Mouse (Mus musculus) intestine, postnatal 0 days (tissue): ENCODE measurements around the gene Helz2. TPM values are rescaled to one million over a fixed set of nuclear protein-coding genes. Genes with fewer than 3 reads are reported as not detected.

Experiments used
- ATAC-seq: fragments of 200-750 bp; cut with Nextera tagmentation; 2 replicates; pipeline ENCODE4 v1.8.0; 2017; ENCODE audit warnings: mild to moderate bottlenecking, moderate TSS enrichment, moderate library complexity
- H3K27ac ChIP-seq: fragments of 300-500 bp; sonication (generic); 2 replicates; pipeline ENCODE4 v1.5.1; 2014; ENCODE audit warnings: mild to moderate bottlenecking, low read depth, low read length, moderate library complexity
- H3K27me3 ChIP-seq: fragments of 300-500 bp; sonication (generic); replicated peaks from 2 replicates; pipeline ENCODE4 v1.6.1; 2014; ENCODE audit warnings: low read length, mixed read lengths; ENCODE audit not compliant: control insufficient read depth, insufficient read depth
- H3K36me3 ChIP-seq: fragments of 300-500 bp; sonication (generic); 2 replicates; pipeline ENCODE4 v1.6.1; 2014; ENCODE audit warnings: mild to moderate bottlenecking, moderate library complexity; ENCODE audit not compliant: control insufficient read depth, insufficient read depth
- H3K4me1 ChIP-seq: fragments of 300-500 bp; sonication (generic); replicated peaks from 2 replicates; pipeline ENCODE4 v1.6.1; 2014; ENCODE audit warnings: antibody characterized with exemption, low read length, mixed read lengths; ENCODE audit not compliant: control insufficient read depth, insufficient read depth
- H3K4me2 ChIP-seq: fragments of 300-500 bp; sonication (generic); replicated peaks from 2 replicates; pipeline ENCODE4 v1.6.1; 2014; ENCODE audit warnings: low read depth, mild to moderate bottlenecking, moderate library complexity
- H3K4me3 ChIP-seq: fragments of 300-500 bp; sonication (generic); 2 replicates; pipeline ENCODE4 v1.5.1; 2014; ENCODE audit warnings: low read depth, low read length
- H3K9ac ChIP-seq: fragments of 300-500 bp; sonication (generic); 2 replicates; pipeline ENCODE4 v1.6.1; 2014; ENCODE audit warnings: mild to moderate bottlenecking, low read depth, low read length
- H3K9me3 ChIP-seq: fragments of 300-500 bp; sonication (generic); 2 replicates; pipeline ENCODE4 v1.6.1; 2016; ENCODE audit warnings: mixed run types; ENCODE audit not compliant: control insufficient read depth
- CTCF ChIP-seq: sonication (generic); IDR thresholded peaks from 2 replicates; pipeline ENCODE4 v1.5.1; 2016; ENCODE audit warnings: low read depth, mild to moderate bottlenecking, control low read depth, antibody characterized with exemption, moderate library complexity
- WGBS: fragments of 180-500 bp; shearing (Covaris S2); extraction: QIAGEN DNeasy Blood & Tissue Kit; methylation state at CpG from one replicate; pipeline ENCODE4 v1.1.7; 2014; 5-methylcytosine and 5-hydroxymethylcytosine counted together
- polyA plus RNA-seq: library from polyadenylated mRNA; unstranded; fragments of >200 nt; fragmentation: Nextera tagmentation; extraction: Ambion mirVana; gene quantifications from 2 replicates; pipeline ENCODE4 v1.2.1, GENCODE M21; 2015

The Helz2 gene
- polyA plus RNA-seq, 1 experiment from 2014 or later, result 5.7 TPM

GRCm38 (mm10) chr2:181187121-181188000 is 54.5 kb downstream of the Helz2 start, which contains the start of gene Ppdpf:
Gene Ppdpf (plus strand): TSS chr2:181187247.
- Histone ChIP-seq H3K9ac (peak within 1 kb of the TSS; percentile 82), H3K4me3 (peak within 1 kb of the TSS; percentile 68), H3K4me1 (no peaks in the 10 kb centered on the region), H3K27ac (peak within 1 kb of the TSS; percentile 95), H3K9me3 (no peaks in the 10 kb centered on the region), H3K4me2 (peak within 1 kb of the TSS; percentile 71), H3K27me3 (no peaks in the 10 kb centered on the region), H3K36me3 (no peaks in the 10 kb centered on the region; the same call in 1 of the 2 replicates)
- under 1% methylated on average over 63 of the region's 64 CpGs for WGBS
- 0 out of 2 replicates have a peak, but pooled peaks have one; percentile 37 for TF ChIP-seq CTCF
- ATAC-seq, result peak; percentile 92

DNA sequence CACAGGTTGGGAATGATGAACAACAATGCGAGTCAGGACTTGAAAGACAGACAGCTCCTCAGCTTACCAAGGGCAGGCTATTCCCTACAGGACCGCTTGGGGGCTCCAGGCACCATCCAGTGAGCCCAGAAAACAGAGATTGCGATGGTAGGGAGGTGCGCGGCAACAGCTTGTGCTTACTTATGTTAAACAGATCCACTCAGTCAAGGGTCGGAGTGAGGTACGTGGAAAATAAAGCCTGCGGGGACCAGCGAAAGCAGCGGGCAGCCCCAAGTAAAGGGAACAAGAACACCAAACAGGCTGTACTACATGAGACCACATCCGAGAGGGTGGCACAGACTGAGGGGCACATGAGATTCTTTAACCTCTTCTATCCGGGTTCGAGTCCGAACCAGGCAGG is 55.2 kb downstream of the Helz2 start:
- peak overlapping the region; percentile 71 for H3K4me2 ChIP-seq

GRCm38 (mm10) chr2:181180898-181181297 is 60.9 kb downstream of the Helz2 start:
- Histone ChIP-seq H3K9me3 (no peaks in the 10 kb centered on the region), H3K27me3 (no peaks in the 10 kb centered on the region), H3K36me3 (no peaks in the 10 kb centered on the region), H3K4me2 (no peak overlapping the region), H3K4me1 (no peaks in the 10 kb centered on the region), H3K27ac (no peak overlapping the region), H3K4me3 (no peak overlapping the region), H3K9ac (no peak overlapping the region)
- TF ChIP-seq CTCF, result no peak
- WGBS, result 71% methylated on average over 6 of the region's 6 CpGs
- no peak for ATAC-seq

More for the DNA sequence above, 55.2 kb downstream of the Helz2 start:
- TF ChIP-seq CTCF, result peak; percentile 99
- peak overlapping the region; percentile 95 for H3K27ac ChIP-seq
- peak overlapping the region; percentile 82; the same call in 1 of the 2 replicates for H3K9ac ChIP-seq
- H3K4me3 ChIP-seq, result peak overlapping the region; percentile 68
- H3K4me1 ChIP-seq, result no peaks in the 10 kb centered on the region
- no peaks in the 10 kb centered on the region for H3K9me3 ChIP-seq
- H3K36me3 ChIP-seq, result no peaks in the 10 kb centered on the region; the same call in 1 of the 2 replicates
- H3K27me3 ChIP-seq, result no peaks in the 10 kb centered on the region
- WGBS, result under 1% methylated on average over 14 of the region's 14 CpGs
- ATAC-seq, result peak; percentile 79

DNA sequence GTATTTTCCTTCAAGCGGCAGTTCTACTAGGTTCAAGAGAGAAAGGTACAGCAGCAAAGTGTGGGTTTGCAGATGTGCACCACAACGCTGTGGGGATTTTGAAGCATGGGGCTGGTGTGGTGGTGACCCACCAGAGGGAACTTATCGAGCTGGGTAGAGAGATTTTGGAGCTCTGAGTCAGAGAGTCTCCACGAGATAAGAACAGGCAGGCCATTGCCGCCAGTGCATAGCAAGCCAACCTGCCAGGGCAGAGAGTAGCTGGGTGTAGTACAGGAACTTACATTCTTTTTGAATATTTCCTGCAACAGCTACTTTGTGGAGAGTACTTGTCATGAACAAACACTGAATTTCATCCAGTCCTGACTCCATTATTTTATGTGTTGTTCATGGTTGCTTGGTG is 63.4 kb downstream of the Helz2 start:
- no peak for ATAC-seq
- Histone ChIP-seq H3K4me1 (no peaks in the 10 kb centered on the region), H3K4me2 (no peak overlapping the region), H3K27me3 (no peaks in the 10 kb centered on the region), H3K9ac (no peak overlapping the region), H3K9me3 (no peaks in the 10 kb centered on the region), H3K36me3 (no peaks in the 10 kb centered on the region), H3K27ac (no peak overlapping the region), H3K4me3 (no peak overlapping the region)
- WGBS, result 74% methylated on average over 5 of the region's 5 CpGs
- no peak for TF ChIP-seq CTCF

DNA sequence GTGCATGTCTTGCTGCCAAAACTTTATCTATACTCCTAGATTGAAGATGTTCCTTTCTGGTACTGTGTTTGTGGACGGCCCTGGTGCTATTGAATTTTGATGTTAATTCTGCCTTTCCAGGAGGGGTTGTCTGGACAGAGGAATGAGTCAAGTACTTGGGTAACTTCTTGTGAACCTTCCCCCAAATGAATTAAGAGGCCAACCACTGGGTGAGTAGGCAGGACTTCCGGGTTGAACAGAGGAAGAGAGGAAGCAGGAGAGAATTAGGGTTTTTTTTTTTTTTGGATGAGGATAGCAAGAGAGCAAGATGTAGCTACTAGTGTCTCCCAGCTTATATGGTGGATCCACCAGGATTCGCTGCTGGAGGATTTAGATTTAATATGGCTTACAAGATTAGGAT is 63.8 kb downstream of the Helz2 start:
- H3K4me1 ChIP-seq, result no peaks in the 10 kb centered on the region
- 80% methylated on average over 3 of the region's 3 CpGs for WGBS
- no peak overlapping the region for H3K4me2 ChIP-seq
- H3K27me3 ChIP-seq, result no peaks in the 10 kb centered on the region
- ATAC-seq, result no peak
- no peak overlapping the region for H3K27ac ChIP-seq
- no peak for TF ChIP-seq CTCF
- no peaks in the 10 kb centered on the region for H3K9me3 ChIP-seq
- H3K4me3 ChIP-seq, result no peak overlapping the region
- no peak overlapping the region for H3K9ac ChIP-seq
- H3K36me3 ChIP-seq, result no peaks in the 10 kb centered on the region

Other genes starting within 250 kb of the Helz2 start
- gene Chrna4, start 198.5 kb downstream of the Helz2 start, polyA plus RNA-seq, result 0.30 and 0.33 TPM in 2 replicates
- 0.51 and 0.72 TPM in 2 replicates for gene Kcnq2, start 106.7 kb downstream of the Helz2 start, polyA plus RNA-seq
- gene Eef1a2, start 85.0 kb downstream of the Helz2 start, polyA plus RNA-seq, result 0.38 and 0.58 TPM in 2 replicates
- 197 TPM in 2 replicates for gene Ppdpf, start 54.8 kb downstream of the Helz2 start, polyA plus RNA-seq
- gene Ptk6, start 39.2 kb downstream of the Helz2 start, polyA plus RNA-seq, result 1.9 and 2.4 TPM in 2 replicates
- gene Srms, start 28.8 kb downstream of the Helz2 start, polyA plus RNA-seq, result 0.17 and 0.20 TPM in 2 replicates
- 0.13 TPM in 1 of 2 replicates, not detected in the other for gene Fndc11, start 22.0 kb downstream of the Helz2 start, polyA plus RNA-seq
- 5.4 and 5.8 TPM in 2 replicates for gene Gmeb2, start 46.0 kb upstream of the Helz2 start, polyA plus RNA-seq
- gene Stmn3, start 72.5 kb upstream of the Helz2 start, polyA plus RNA-seq, result 28.9 and 32.3 TPM in 2 replicates
- gene Rtel1, start 77.7 kb upstream of the Helz2 start, polyA plus RNA-seq, result 10.0 and 10.5 TPM in 2 replicates
- gene Zgpat, start 122.9 kb upstream of the Helz2 start, polyA plus RNA-seq, result 23.8 and 25.7 TPM in 2 replicates
- gene Arfrp1, start 123.4 kb upstream of the Helz2 start, polyA plus RNA-seq, result 32.1 TPM in 2 replicates
- gene Lime1, start 138.1 kb upstream of the Helz2 start, polyA plus RNA-seq, result 6.7 and 8.6 TPM in 2 replicates
- 2.1 and 2.3 TPM in 2 replicates for gene Zbtb46, start 217.4 kb upstream of the Helz2 start, polyA plus RNA-seq